Mouse (Mus musculus): ENCODE measurements around the gene Sp100.

The Sp100 gene

DNA sequence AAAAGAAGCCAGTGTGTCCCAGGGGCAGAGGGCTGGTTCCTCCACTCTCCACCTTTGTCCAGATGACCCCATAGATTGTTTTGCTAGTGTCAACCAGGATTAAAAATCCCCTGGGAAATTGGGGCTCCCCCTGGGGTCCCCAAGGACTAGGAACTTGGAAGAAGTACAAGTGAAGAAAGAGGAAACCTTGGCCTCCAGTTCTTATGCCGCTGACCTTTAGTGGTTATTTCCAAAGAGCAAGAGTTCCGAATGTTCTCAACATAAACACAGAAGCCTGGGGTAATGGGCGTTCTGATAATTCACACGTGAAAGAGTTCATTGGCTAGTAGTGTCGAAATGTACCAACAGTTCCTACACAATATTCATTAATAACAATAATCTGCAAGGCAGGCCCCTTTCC is 96.7 kb downstream of the Sp100 start:
- DNase-seq (ENCODE audit: low read depth, low spot score): no peak

DNA sequence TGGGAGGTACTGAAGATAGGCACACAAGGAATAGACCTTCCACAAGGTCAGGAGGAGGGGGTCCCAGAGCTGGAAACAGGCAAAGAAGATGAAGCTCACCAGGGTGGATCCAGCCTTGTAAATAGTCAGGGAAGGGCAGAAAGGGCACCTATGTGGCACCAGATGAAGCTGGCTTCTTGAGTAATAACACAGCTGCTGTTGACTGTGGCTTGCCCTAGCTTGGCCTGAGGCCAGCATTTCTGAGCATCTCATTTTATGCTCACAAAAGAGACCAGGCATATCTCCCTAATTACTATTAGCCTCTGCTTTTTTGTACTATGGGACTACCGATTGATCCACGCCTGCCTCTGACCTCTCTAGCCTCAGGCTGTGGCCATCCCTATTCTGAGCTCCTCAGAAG is 100.0 kb downstream of the Sp100 start:
- DNase-seq (ENCODE audit: low read depth, low spot score): no peak

DNA sequence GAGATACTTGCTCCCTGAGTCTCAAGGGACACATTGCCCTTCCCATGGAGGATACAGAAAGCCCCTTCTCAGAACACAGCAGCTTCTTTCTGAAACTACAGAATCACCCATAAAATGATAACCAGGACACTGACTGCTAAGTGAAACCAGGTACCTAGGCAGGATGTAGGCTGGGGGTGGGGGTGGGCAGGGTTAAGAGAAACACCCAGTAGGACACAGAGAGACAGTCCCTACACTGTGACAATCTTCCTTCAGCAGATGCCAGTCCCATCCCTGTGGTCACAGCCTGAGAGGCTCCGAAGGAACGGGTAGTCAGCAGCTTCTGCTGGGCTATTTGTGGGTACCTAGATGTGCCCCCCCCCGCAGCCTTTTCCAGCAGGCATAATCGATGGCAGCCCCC is 100.9 kb downstream of the Sp100 start:
- no peak for DNase-seq (ENCODE audit: low read depth, low spot score)

DNA sequence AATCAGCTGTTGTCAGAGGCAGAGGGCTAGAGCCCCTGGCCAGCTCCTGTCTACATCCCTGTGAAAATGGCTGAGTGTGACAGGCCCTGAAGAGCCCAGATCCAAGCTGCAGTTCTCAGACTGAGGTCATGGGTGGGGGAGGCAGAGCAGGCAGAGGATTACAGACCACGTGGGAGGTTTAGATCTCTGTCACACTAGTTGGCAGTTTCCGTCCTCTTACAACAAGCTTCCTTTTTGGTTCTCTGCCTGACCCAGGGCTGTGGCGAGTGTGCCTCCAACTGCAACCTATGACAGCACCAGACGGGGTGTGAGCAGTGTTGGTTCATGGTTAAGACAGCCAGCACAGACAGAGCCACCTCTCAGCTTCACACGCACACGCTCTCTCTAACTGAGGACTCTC is 101.7 kb downstream of the Sp100 start:
- DNase-seq (ENCODE audit: low read depth, low spot score): no peak

DNA sequence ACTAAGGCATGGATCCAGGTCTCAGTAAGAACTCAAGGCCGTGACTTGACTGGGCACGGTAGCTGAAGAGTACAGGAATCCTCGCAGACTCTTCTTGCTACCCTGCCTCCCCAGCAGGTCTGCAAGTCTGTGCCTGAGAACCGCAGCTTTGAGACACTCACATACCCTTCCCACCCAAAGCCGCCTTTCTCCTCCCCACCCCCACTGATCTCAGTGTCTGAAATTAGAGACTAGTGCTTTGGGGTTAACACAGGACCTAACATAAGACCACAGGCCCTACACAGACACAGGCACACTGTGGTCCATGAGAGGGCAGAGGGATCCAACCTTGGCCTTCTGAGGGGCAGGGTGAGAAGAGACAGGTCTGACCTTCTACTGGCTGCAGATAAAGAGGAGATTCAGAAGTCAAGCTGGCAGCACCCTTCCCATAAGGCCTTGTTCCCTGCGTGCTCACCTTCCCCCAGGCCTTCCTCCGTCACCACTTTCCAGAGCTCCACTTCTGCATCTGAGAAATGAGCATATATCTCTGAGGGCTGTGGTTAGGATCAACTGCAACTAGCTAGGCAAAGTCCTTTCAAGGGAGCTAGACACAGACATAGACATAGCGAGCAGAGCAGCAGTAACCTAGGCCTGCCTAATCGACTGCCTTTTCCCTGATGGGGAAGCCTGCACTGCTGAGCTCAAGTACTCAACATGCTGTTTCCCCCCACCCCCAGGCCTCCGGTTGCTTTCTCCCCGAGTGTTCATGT is 102.3 kb downstream of the Sp100 start:
- no peak for DNase-seq (ENCODE audit: low read depth, low spot score)

DNA sequence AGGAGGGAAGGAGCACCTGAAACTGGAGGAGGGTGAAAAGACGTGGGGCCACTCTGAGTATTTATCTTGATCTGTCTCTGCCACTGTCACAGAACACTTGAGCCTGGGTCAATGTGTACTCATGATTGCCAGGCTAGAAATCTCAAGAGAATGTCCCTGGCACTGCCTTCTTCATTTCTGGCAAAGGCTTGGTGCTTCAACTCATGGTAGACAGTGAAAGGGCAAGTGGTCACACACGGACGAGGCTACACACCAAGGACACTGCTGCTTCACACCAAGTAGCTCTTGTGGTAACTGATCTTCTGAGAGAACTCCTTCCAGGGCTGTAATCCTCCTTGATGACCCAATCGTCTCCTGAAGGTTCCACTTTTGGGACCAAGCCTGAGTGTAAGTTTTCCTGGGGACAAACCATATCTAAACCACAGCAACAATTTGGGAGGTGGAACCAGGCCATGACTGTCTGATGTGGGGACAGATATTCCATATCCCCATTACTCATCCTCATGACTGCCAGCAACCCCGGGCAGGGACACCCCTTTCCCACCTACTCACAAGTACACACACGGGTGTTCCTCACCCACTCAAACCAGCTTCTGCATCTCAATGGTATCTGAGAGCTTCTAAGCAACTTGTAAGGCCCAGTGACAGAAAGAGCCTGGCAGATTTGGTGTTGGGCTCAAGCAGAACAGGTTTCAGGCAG is 107.9 kb downstream of the Sp100 start:
- no peak for DNase-seq (ENCODE audit: low read depth, low spot score)

DNA sequence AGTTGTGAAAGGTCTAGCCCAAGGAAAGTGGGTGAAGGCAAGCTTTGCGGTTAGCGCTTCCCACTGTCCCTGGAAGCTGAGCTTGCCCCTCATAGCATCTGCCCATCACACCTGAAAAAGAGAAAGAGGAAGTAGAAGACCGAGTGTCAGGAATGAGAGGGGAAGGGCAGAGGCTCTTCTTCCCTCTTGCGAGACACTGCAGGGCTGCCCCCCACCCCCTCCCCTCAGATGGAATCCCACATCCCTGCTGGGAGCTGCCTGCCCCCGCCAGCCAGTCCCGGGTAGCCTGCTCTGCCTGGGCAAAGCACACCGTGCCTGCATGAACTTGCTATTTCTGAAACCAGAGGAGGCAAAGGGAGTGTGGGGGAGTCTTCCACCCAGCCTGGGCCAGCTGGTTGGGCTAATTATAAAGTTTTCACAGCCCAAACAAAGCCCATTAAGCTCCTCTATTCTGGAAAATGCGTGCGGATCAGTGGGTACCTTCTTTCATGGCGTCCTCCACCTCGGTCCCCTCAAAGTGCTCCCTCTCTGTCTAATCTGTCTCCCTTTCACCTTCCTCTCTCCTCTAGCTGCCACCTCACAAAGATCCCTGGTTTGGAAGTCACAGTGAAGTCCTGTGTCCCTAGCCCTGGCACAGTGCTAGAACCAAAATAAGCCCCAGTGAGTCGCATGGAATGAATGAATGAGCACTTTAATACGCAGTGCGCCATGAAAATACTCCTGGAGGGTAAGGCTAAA is 108.6 kb downstream of the Sp100 start:
- DNase-seq (ENCODE audit: low read depth, low spot score): no peak

DNA sequence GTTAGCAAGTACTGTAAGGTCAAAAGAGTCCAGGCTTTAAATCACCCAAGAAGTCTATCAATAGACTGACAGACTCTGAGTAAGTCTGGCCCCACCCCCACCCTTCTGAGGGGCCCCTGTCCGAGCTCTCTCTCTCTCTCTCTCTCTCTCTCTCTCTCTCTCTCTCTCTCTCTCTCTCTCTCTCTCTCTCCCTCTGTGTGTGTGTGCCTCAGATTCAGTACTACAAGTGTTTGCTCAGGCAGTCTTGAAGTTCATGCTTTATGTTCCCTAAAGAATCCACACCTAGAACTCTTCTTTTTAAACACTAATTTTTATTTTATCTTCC is 109.1 kb downstream of the Sp100 start:
- no peak for DNase-seq (ENCODE audit: low read depth, low spot score)
